10 mouse cellular contexts compared by ENCODE assay signal in the genomic region with DNA sequence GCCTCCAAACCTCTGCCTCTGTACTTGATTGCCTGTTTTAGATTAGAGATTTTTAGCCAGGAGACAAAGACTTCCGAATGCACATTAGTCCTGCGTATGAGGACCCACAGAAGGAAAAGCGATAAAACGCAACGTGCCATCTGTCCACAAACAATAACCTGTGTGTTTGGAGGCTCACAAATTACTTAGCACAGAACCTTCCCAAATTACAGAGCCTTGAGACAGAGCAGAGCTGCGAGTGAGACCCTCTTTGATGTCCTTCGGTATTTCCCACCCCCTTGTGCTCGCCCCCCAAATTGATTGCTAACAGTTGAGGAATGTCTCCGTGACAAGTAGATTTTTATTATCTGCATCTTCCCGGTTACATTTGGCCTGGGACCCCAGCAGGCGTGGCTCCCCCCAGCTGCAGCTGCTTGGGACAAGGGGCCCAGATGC.
A peak's percentile ranks its signal among the peaks of the same experiment; 100 is the strongest.
DNase-seq lines count a peak whose midpoint lies in the region; ATAC-seq and TF ChIP-seq lines count a peak whose summit lies in the region.
"Had no signal": no experiment of that assay in that cellular context is flagged by ENCODE, and none has a peak within 500 bp of the region (broad histone marks: within the 10 kb centered on the region; RNA-seq: fewer than 3 reads in every experiment).

No protein-coding gene starts in this region.

- no peaks in the 10 kb centered on the region for H3K27me3 ChIP-seq in neural tube, embryonic 11.5 days (ENCODE audit: control insufficient read depth, insufficient read depth, low read length)
- H3K27me3 ChIP-seq in hindbrain, postnatal 0 days (ENCODE audit: insufficient read depth, low read length) = no peaks in the 10 kb centered on the region
- no peaks in the 10 kb centered on the region for H3K27me3 ChIP-seq in stomach, embryonic 16.5 days (ENCODE audit: control insufficient read depth, insufficient read depth, low read length)

- H3K9ac ChIP-seq in neural tube, embryonic 11.5 days (ENCODE audit: low read length) = peak overlapping the region; percentile 6; the same call in 1 of the 2 replicates
- no peak overlapping the region for H3K9ac ChIP-seq in hindbrain, postnatal 0 days (replicated peaks; ENCODE audit: low read length)
- H3K9ac ChIP-seq in stomach, embryonic 16.5 days (ENCODE audit: low read length) = no peak overlapping the region

- peak; percentile 33 for DNase-seq in cerebellum, adult 11 months
- DNase-seq in neural tube, embryonic 11.5 days (ENCODE audit: low spot score) = peak; percentile 28
- DNase-seq in neural tube, embryonic 10.5 days (ENCODE audit: extremely low spot score, low spot score) = no peak
- DNase-seq in hindbrain, postnatal 0 days (ENCODE audit: low spot score) = no peak
- no peak for DNase-seq in spleen, postnatal 10 days (ENCODE audit: low spot score in 2 of 2)
- no peak for DNase-seq in left cerebral cortex, postnatal 25 days (ENCODE audit: low spot score in 2 of 2)
- DNase-seq: lung, postnatal 14 days; thymus, postnatal 14 days had no signal

- H3K4me1 ChIP-seq in neural tube, embryonic 11.5 days (ENCODE audit: control insufficient read depth, insufficient read depth, low read length) = peaks cover 27% of the 10 kb centered on the region
- peaks cover 20% of the 10 kb centered on the region for H3K4me1 ChIP-seq in hindbrain, postnatal 0 days (ENCODE audit: insufficient read depth, low read length)
- peaks cover 21% of the 10 kb centered on the region for H3K4me1 ChIP-seq in stomach, embryonic 16.5 days (ENCODE audit: control insufficient read depth, insufficient read depth, low read length)

- TF ChIP-seq CTCF in hindbrain, postnatal 0 days (IDR thresholded peaks at IDR 0.05; ENCODE audit: low read depth) = no peak

- H3K27ac ChIP-seq in neural tube, embryonic 11.5 days (ENCODE audit: low read depth, low read length) = 0 out of 2 replicates have a peak overlapping the region, but pooled peaks have one; percentile 46
- peak overlapping the region; percentile 80; the same call in 1 of the 2 replicates for H3K27ac ChIP-seq in hindbrain, postnatal 0 days
- H3K27ac ChIP-seq in stomach, embryonic 16.5 days (ENCODE audit: low read length) = no peak overlapping the region

- H3K36me3 ChIP-seq in neural tube, embryonic 11.5 days (ENCODE audit: control insufficient read depth, insufficient read depth, low read length) = no peaks in the 10 kb centered on the region
- H3K36me3 ChIP-seq in hindbrain, postnatal 0 days (ENCODE audit: insufficient read depth, low read length) = no peaks in the 10 kb centered on the region
- H3K36me3 ChIP-seq in stomach, embryonic 16.5 days (ENCODE audit: control insufficient read depth, insufficient read depth, low read length) = no peaks in the 10 kb centered on the region

- no peak for ATAC-seq in cerebellum, adult (ENCODE audit: insufficient number of reproducible peaks, low FRiP score, low TSS enrichment)
- peak; percentile 60 for ATAC-seq in neural tube, embryonic 11.5 days (ENCODE audit: insufficient read depth, low FRiP score, low TSS enrichment)
- no peak for ATAC-seq in hindbrain, postnatal 0 days
- ATAC-seq in stomach, embryonic 16.5 days (ENCODE audit: insufficient read depth, low FRiP score) = no peak

- intact Hi-C loops in left cerebral cortex, postnatal 25 days (cut with DNase I) = loop anchor here (5.0 to 10.0 kb wide), 3 partner anchors 426 to 1163 kb away; no protein-coding TSS in a partner anchor

- 9% methylated on average over 11 of the region's 11 CpGs for WGBS in neural tube, embryonic 11.5 days
- WGBS in hindbrain, postnatal 0 days = 25% methylated on average over 11 of the region's 11 CpGs
- 23% methylated on average over 11 of the region's 11 CpGs for WGBS in stomach, embryonic 16.5 days

- no peak overlapping the region for H3K4me3 ChIP-seq in neural tube, embryonic 11.5 days (ENCODE audit: low read depth, low read length)
- no peak overlapping the region for H3K4me3 ChIP-seq in hindbrain, postnatal 0 days (ENCODE audit: low read length)
- no peak overlapping the region for H3K4me3 ChIP-seq in stomach, embryonic 16.5 days (replicated peaks; ENCODE audit: low read length)

- H3K9me3 ChIP-seq in neural tube, embryonic 11.5 days (ENCODE audit: control insufficient read depth, low read length) = no peaks in the 10 kb centered on the region
- no peaks in the 10 kb centered on the region for H3K9me3 ChIP-seq in hindbrain, postnatal 0 days (ENCODE audit: low read length)
- H3K9me3 ChIP-seq in stomach, embryonic 16.5 days (replicated peaks; ENCODE audit: control insufficient read depth, low read length) = no peaks in the 10 kb centered on the region

- peak overlapping the region; percentile 22 for H3K4me2 ChIP-seq in neural tube, embryonic 11.5 days (ENCODE audit: low read depth)
- peak overlapping the region; percentile 82 for H3K4me2 ChIP-seq in hindbrain, postnatal 0 days (ENCODE audit: low read depth, low read length)
- H3K4me2 ChIP-seq in stomach, embryonic 16.5 days (ENCODE audit: low read depth, low read length) = peak overlapping the region; percentile 12; the same call in 1 of the 2 replicates

Comparison
In these comparisons a context has a peak if more than half of its experiments do, and no peak if none do; other contexts are left out.
1. DNase-seq: peak in cerebellum, adult 11 months (single experiment) and neural tube, embryonic 11.5 days (single experiment); none in neural tube, embryonic 10.5 days (single experiment), hindbrain, postnatal 0 days (single experiment), spleen, postnatal 10 days (0 of 2) and left cerebral cortex, postnatal 25 days (0 of 2).
2. H3K4me2 ChIP-seq: peak in every context shown above with its lines; median percentile 82 in hindbrain, postnatal 0 days; 22 in neural tube, embryonic 11.5 days; 12 in stomach, embryonic 16.5 days.